Mouse (Mus musculus) layer of hippocampus, adult 8-10 months (tissue): ENCODE data around the gene Zfp266. TPM values are rescaled to one million over a fixed set of nuclear protein-coding genes. Genes with fewer than 3 reads are reported as not detected.

ENCODE experiments used
- DNase-seq, 2 experiments: peaks; one replicate each; pipeline ENCODE4 v3.0.0; 2022; ENCODE audit warnings: low spot score in 2 of 2
- total RNA-seq, 4 experiments: library from RNA; stranded (reverse); gene quantifications; 2 replicates each; pipeline ENCODE4 v1.2.4; 2022

Gene Zfp266
- total RNA-seq, 4 experiments from 2014 or later, result 35.9 to 53.1 (median 42.1) TPM

- peak; percentile 75 to 83 for DNase-seq
Observed at GRCm38 (mm10) chr9:20492527-20493233, 28.5 kb downstream of the Zfp266 start, which contains the start of gene Zfp426. Zfp426 (minus strand) TSS chr9:20492746.

- no peak for DNase-seq
Observed at GRCm38 (mm10) chr9:20491858-20492526, 29.2 kb downstream of the Zfp266 start.

- no peak for DNase-seq
Observed at GRCm38 (mm10) chr9:20489536-20489935, 31.7 kb downstream of the Zfp266 start.

- no peak for DNase-seq
Observed at GRCm38 (mm10) chr9:20479396-20479795, 41.8 kb downstream of the Zfp266 start.

- no peak for DNase-seq
Observed at GRCm38 (mm10) chr9:20476632-20477031, 44.6 kb downstream of the Zfp266 start.

GRCm38 (mm10) chr9:20466761-20467442, 54.3 kb downstream of the Zfp266 start:
- peak; percentile 15 to 40 for DNase-seq

GRCm38 (mm10) chr9:20459377-20460317, 61.6 kb downstream of the Zfp266 start, which contains the start of gene Zfp26:
Zfp26 (minus strand) TSS chr9:20460162.
- peak; percentile 73 to 75 for DNase-seq

GRCm38 (mm10) chr9:20453647-20454046, 67.6 kb downstream of the Zfp266 start:
- no peak for DNase-seq

- no peak for DNase-seq
Observed at GRCm38 (mm10) chr9:20451493-20451892, 69.7 kb downstream of the Zfp266 start.

Other genes starting within 250 kb of the Zfp266 start
- not detected for gene Olfr39, start 239.1 kb downstream of the Zfp266 start, total RNA-seq
- not detected for gene Olfr873, start 222.9 kb downstream of the Zfp266 start, total RNA-seq
- gene Olfr18, start 185.3 kb downstream of the Zfp266 start, total RNA-seq, result under 1 TPM in 1 of 4 experiments, not detected in 3; 0.22 TPM
- 10 to 100 TPM in 2 of 4 experiments, 1 to 10 TPM in 2; 8.1 to 10.9 (median 9.3) TPM for gene Zfp560, start 136.2 kb downstream of the Zfp266 start, total RNA-seq
- 10 to 100 TPM; 26.6 to 30.0 (median 27.0) TPM for gene Zfp26, start 61.3 kb downstream of the Zfp266 start, total RNA-seq
- 10 to 100 TPM; 26.3 to 34.1 (median 29.9) TPM for gene Zfp426, start 28.7 kb downstream of the Zfp266 start, total RNA-seq
- gene Zfp846, start 59.9 kb upstream of the Zfp266 start, total RNA-seq, result 10 to 100 TPM; 14.4 to 23.3 (median 20.4) TPM
- gene Ubl5, start 121.5 kb upstream of the Zfp266 start, total RNA-seq, result 100 to 1,000 TPM; 231 to 321 (median 276) TPM
- gene Fbxl12, start 123.3 kb upstream of the Zfp266 start, total RNA-seq, result 10 to 100 TPM; 23.2 to 32.3 (median 30.1) TPM
- 10 to 100 TPM; 31.2 to 32.2 (median 31.6) TPM for gene Pin1, start 130.7 kb upstream of the Zfp266 start, total RNA-seq
- 10 to 100 TPM; 45.9 to 52.3 (median 47.0) TPM for gene Olfm2, start 224.9 kb upstream of the Zfp266 start, total RNA-seq